Mouse (Mus musculus): ENCODE results near the gene Sipa1l3.

DNA sequence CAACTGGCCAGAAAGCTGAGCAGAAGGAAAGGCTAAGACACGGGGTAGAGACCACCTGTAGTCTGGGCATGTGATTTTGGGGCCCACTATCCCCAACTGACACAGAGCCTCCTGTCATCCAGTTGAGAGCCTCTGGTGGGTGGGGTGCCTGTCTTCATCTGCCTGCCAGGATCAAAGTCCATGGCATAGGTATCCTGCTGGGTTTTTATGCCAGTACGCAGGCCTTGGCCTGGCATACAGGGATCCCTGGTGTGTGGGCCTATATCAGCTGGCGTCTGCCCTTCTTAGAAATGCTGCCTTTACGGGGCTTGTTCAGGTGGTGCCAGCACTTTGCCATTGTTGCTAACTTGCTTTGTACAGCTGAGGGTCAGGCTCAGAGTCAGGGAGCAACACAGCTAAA lies 123.3 kb downstream of the Sipa1l3 start:
- TF ChIP-seq POLR2A (IDR thresholded peaks at IDR 0.05; ENCODE audit: borderline replicate concordance, insufficient read depth, low read length) (no peak), CTCF (IDR thresholded peaks at IDR 0.05; ENCODE audit: borderline replicate concordance, insufficient read depth, low read depth, low read length) (no peak)
